Mouse (Mus musculus) megakaryocyte-erythroid progenitor cell, adult 5 weeks (primary cell): ENCODE measurements around the gene E130208F15Rik. TPM values are rescaled to one million over a fixed set of nuclear protein-coding genes. Genes with fewer than 3 reads are reported as not detected.

ENCODE experiments used
- polyA plus RNA-seq: library from polyadenylated mRNA; stranded (reverse); fragments of >175 nt; gene quantifications from 2 replicates; pipeline ENCODE4 v1.2.3, GENCODE M21; 2012

E130208F15Rik gene
- 0.48 and 0.54 TPM in 2 replicates for polyA plus RNA-seq

DNA sequence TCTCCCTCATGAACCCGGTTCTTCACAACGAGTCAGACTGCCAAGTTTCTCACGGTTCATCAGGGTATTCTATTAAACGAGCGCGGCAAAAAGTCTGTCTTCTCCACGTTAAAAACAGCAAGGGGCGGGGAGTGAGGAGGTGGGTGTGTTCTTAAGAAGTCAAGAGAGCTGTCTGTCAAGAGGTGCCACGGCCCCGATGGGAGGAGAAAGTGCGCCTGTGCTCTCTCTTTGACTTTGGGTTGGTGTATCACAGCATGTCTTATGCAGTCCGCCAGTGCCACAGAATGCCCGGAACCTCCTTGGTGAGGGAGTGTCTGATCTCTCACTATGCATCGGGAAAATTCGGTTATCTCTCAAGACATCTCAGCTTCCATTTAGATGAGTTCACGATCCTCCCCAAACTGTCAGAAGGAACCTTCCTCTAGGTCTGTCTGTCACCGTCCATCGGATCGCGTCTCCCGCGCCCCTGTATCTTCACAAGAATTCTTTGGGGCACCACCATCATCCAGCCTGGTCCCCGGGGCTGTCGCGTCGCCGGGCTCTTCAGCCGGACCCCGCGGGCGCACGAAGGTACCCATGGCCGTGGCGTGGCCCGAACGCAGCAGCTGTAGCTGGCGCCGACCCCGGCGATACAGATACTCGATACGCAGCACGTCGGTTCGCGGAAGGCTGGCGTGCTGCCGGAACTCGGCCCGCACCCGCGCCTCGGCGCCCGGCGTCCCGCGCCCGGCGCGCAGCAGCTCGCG lies at the start of gene E130208F15Rik:
Gene E130208F15Rik (plus strand): TSS at position 202 of the 746 bp plus-strand sequence.

DNA sequence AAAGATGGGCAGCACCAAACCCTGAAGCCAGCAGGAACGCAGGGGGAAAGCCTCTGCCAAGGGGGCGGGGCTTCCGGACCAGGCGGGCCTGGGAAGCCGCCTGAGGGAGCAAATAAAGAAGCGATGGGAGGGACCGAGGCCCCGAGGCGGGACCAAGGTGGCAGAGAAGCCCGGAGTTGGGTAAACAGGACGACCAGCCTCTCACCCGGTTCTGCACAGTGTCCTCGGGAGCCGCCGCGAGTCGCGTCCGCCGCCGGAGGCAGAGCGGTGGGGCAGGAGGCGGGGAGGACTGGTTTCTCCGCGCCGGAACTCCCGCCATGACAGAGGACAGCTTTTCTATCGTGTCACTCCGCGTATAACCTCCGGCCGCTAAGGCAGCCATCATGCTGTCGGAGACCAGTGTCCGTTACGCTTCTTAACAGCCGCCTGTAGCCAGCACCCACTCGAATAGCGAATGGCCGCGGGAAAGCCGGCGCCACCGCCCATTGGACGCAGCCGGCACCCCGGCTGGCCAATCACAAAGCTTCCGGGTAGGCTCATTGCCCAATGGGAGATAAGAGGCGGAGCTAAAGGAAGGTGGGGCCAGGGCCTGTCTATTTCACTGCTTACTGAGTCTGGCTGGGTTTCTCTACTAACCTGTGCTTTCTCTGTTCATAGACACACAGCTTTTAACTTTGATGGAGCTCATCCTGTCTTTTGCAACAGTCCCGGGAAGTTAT lies 41.4 kb upstream of the E130208F15Rik start, which contains the start of the genes Thap8 and Wdr62:
Gene Thap8 (plus strand): TSS at position 144 of the 719 bp plus-strand sequence.
Gene Wdr62 (minus strand): TSS at position 469 of the 719 bp plus-strand sequence.

DNA sequence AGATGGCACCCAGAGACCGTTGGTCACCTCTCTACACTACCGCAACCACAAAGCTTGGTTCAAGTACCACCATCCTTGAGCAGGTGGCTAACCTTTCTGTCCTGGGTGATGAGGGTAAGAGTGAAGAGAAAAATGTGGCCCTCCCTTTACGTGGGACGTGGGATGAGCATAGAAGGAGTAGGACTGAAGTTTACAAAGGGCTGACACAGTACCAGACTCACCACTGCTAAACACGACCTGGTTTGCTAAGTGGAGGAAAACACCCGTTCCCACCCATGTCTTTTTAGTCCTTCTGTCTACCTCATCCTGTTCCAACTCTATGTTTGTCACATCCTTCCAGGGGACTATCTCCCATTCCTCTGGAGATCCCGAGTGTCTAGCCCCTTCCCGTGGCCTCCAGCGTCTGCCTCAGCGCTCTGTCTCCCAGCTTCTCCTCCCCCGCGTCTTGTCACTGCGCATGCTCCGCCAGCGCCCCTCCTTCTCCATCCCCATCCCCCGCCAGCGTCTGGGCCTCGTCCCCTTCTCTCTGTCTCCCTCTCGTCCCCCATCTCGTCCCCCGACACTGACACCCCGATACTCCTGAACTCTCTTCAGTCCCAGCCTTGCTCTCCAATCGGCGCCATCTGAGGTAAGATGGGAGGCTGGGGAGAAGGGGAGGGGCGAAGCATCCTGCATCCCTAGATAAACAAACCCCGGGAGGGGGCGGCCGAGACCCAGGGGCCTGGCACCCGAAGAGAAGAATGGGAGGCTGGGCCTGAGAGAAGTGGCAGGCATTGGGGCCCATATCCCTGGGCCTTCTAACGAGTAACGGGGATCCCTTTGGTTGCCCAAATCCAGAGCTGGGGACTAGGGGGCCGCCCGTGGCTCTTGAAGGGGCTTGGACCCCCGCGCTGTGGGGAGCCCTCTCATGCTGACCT lies 30.1 kb upstream of the E130208F15Rik start, which contains the start of gene Clip3:
Gene Clip3 (plus strand): TSS at position 514 of the 917 bp plus-strand sequence.

DNA sequence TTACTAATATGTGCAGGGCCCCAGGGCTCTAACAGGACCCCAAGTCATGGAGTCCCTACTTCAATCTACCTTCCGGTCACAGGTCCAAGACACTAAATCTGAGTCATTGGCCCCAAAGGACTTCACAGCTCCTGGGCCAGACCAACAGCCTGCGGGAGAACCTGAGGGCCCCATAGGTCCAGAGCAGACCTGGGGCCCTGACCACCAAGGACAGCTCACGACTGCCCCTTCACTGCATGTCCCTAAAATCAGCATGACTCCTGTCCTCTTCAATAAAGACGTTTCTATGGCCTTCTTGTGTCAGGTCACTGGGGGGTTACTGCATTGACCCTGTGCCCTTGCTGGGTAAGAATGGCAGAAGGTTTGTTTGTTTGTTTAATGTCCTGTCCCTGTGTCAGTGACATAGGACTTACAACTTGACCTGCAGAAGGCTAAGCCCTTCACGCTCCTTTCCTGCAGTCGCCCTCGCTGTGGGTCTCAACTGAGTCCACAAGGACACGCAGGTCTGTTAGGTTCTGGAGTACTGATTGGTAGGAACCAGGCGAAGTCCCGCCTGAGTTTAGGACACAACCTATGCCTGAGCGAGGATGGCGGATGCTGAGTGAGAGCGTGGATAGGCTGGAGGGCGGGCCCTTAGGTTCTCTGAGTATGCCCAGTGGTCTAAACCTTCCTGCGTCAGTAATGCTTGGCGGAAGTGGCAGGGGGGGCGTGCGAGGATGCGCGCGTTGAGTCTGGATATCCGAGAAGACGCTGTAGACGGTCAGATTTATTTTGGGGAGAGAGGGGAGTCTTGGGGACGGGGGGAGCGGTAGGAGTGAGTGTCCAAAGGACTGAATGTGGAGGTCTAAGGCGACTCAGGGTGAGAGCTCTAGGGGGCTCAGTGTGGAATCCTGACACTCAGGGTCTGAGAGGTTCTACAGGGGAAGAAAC lies 13.2 kb upstream of the E130208F15Rik start, which contains the start of gene Alkbh6:
Gene Alkbh6 (plus strand): TSS at position 642 of the 930 bp plus-strand sequence.

DNA sequence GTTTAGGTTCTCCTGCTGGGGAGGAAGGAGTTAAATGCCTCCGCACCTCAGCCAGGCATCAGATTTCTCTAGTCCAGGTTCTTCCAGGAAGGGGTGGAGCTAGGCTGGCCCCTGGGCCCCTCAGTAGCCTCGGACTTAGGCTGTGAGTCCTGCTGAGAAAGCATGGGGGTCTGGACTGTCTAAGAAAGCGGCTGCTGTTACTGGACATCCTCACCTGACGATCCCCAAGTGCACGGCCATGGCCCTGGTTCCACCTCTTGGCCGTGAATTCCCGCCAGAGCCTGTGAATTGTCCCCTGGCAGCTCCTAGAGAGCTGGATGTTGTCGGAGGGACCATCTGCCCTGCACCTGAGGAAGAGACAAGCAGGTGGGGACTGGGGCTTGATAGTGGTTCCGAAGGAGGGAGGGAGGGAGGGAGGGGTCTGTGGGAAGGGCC lies 6.8 kb upstream of the E130208F15Rik start, which contains the start of gene Syne4:
Gene Syne4 (plus strand): TSS at position 87 of the 435 bp plus-strand sequence.

DNA sequence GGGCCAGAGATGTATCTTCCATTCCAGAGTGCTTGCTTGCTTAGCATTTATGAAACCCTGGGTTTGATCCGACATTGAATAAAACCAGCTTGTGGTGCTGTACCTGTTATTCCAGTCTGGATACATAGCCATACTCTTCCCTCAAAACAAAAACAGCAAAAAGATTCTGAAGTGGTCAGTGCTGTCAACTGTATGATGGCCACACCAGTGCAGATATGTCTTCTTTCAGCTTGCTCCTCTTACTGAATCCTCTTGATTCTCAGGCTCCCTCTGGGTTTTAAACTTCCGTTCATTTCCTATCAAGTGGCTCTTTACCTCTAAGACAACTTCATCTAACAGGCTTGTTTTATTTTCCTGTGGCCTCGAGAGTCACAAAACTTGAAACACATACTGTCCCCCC lies 2.3 kb downstream of the E130208F15Rik start, which contains the start of gene Sdhaf1:
Gene Sdhaf1 (minus strand): TSS at position 101 of the 400 bp plus-strand sequence.

DNA sequence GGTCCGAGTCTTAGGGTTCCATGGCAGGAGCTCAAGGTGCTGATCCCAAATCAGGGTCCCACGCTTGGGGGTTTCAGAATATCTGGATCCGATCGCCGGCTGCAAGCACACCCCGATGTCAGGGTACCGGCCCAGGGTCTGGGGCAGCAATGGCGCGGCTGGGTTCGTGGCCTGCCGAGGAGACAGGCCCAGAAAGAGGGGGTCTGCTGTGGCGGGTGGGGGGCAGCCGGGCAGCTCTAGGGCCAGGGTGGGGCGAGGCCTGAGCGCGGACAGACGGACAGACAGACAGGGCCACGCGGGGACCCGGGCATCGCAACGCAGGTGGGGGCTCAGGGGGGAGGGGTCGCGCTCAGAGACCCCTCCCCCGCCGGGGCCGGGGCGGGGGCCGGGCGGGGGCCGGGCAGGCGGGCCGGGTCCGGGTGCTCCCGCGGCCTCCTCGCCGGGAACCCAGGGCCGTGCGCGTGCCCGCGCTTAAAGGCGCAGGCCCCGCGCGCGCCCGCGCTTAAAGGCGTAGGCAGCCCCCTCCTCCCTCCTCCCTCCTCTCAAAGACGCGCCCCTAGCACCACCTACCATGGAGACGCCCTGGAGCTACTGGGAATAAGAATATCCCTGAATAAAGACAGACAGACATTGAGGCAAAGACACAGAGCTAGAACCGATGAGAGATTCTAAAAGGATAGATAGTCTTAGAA lies 41.3 kb downstream of the E130208F15Rik start, which contains the start of gene Lrfn3:
Gene Lrfn3 (minus strand): TSS at position 121 of the 692 bp plus-strand sequence.

Other genes with a start within 250 kb of the E130208F15Rik start
- gene Zfp82, start 248.8 kb upstream of the E130208F15Rik start, polyA plus RNA-seq, result 0.11 and 0.21 TPM in 2 replicates
- gene Gm26920, start 231.3 kb upstream of the E130208F15Rik start, polyA plus RNA-seq, result not detected in 2 replicates
- 2.1 and 2.5 TPM in 2 replicates for gene Zfp566, start 231.2 kb upstream of the E130208F15Rik start, polyA plus RNA-seq
- gene Zfp260, start 227.0 kb upstream of the E130208F15Rik start, polyA plus RNA-seq, result 0.36 and 0.46 TPM in 2 replicates
- gene Zfp382, start 199.8 kb upstream of the E130208F15Rik start, polyA plus RNA-seq, result 6.9 and 11.1 TPM in 2 replicates
- 11.1 and 15.2 TPM in 2 replicates for gene Zfp146, start 152.0 kb upstream of the E130208F15Rik start, polyA plus RNA-seq
- 1.2 and 1.7 TPM in 2 replicates for gene Cox7a1, start 137.6 kb upstream of the E130208F15Rik start, polyA plus RNA-seq
- gene Capns1, start 122.9 kb upstream of the E130208F15Rik start, polyA plus RNA-seq, result 138 TPM in 2 replicates
- gene Polr2i, start 89.8 kb upstream of the E130208F15Rik start, polyA plus RNA-seq, result 66.8 and 89.4 TPM in 2 replicates
- gene Tbcb, start 89.5 kb upstream of the E130208F15Rik start, polyA plus RNA-seq, result 42.3 and 54.7 TPM in 2 replicates
- gene Ovol3, start 86.0 kb upstream of the E130208F15Rik start, polyA plus RNA-seq, result 0.10 TPM in 2 replicates
- gene Thap8, start 41.6 kb upstream of the E130208F15Rik start, polyA plus RNA-seq, result 0.30 and 0.38 TPM in 2 replicates
- gene Wdr62, start 41.3 kb upstream of the E130208F15Rik start, polyA plus RNA-seq, result 62.9 and 71.0 TPM in 2 replicates
- 0.36 and 0.95 TPM in 2 replicates for gene Clip3, start 30.0 kb upstream of the E130208F15Rik start, polyA plus RNA-seq
- 63.3 and 74.5 TPM in 2 replicates for gene Alkbh6, start 13.0 kb upstream of the E130208F15Rik start, polyA plus RNA-seq
- 1.6 and 2.0 TPM in 2 replicates for gene Syne4, start 6.9 kb upstream of the E130208F15Rik start, polyA plus RNA-seq
- 8.0 and 10.3 TPM in 2 replicates for gene Sdhaf1, start 2.2 kb downstream of the E130208F15Rik start, polyA plus RNA-seq
- 0.11 TPM in 1 of 2 replicates, not detected in the other for gene Lrfn3, start 41.0 kb downstream of the E130208F15Rik start, polyA plus RNA-seq
- gene Tyrobp, start 92.0 kb downstream of the E130208F15Rik start, polyA plus RNA-seq, result 186 and 336 TPM in 2 replicates
- 6.4 and 7.2 TPM in 2 replicates for gene Hcst, start 98.1 kb downstream of the E130208F15Rik start, polyA plus RNA-seq
- 103 and 112 TPM in 2 replicates for gene Nfkbid, start 100.0 kb downstream of the E130208F15Rik start, polyA plus RNA-seq
- 0.08 and 0.15 TPM in 2 replicates for gene Aplp1, start 123.8 kb downstream of the E130208F15Rik start, polyA plus RNA-seq
- 0.05 and 0.13 TPM in 2 replicates for gene Kirrel2, start 135.9 kb downstream of the E130208F15Rik start, polyA plus RNA-seq
- not detected in 2 replicates for gene Nphs1, start 136.6 kb downstream of the E130208F15Rik start, polyA plus RNA-seq
- not detected in 2 replicates for gene Prodh2, start 171.9 kb downstream of the E130208F15Rik start, polyA plus RNA-seq
- 74.2 and 104 TPM in 2 replicates for gene Arhgap33, start 213.3 kb downstream of the E130208F15Rik start, polyA plus RNA-seq
- gene Hspb6, start 230.4 kb downstream of the E130208F15Rik start, polyA plus RNA-seq, result 6.5 and 7.0 TPM in 2 replicates
- 20.5 and 24.2 TPM in 2 replicates for gene Proser3, start 230.6 kb downstream of the E130208F15Rik start, polyA plus RNA-seq
- 64.1 and 77.3 TPM in 2 replicates for gene Lin37, start 238.1 kb downstream of the E130208F15Rik start, polyA plus RNA-seq
- gene U2af1l4, start 241.6 kb downstream of the E130208F15Rik start, polyA plus RNA-seq, result 86.2 and 92.8 TPM in 2 replicates
- gene Gm49396, start 241.6 kb downstream of the E130208F15Rik start, polyA plus RNA-seq, result 3.0 and 6.0 TPM in 2 replicates
- 48.5 and 51.9 TPM in 2 replicates for gene Psenen, start 241.9 kb downstream of the E130208F15Rik start, polyA plus RNA-seq
- 8.8 and 9.3 TPM in 2 replicates for gene Igflr1, start 243.7 kb downstream of the E130208F15Rik start, polyA plus RNA-seq